Mouse (Mus musculus): Measurements from ENCODE around the gene Nsrp1.
"Not testable (repeated sequence)": the region's sequence is repeated elsewhere in the genome, so short reads cannot be mapped to it uniquely, and the experiment has no call there.

Gene Nsrp1

GRCm38 (mm10) chr11:77078273-77079134 lies at the start of gene Nsrp1:
Nsrp1 (minus strand) TSS chr11:77078435.
- DNase-seq: peak; percentile 90

- no peak for DNase-seq
These were observed 32.9 kb upstream of the Nsrp1 start for GRCm38 (mm10) chr11:77111141-77111540.

GRCm38 (mm10) chr11:77108442-77108841 lies 30.2 kb upstream of the Nsrp1 start:
- no peak for DNase-seq

- not testable (repeated sequence) for DNase-seq
These were observed 29.6 kb upstream of the Nsrp1 start for GRCm38 (mm10) chr11:77107872-77108271.

- no peak for DNase-seq
These were observed 28.7 kb upstream of the Nsrp1 start for GRCm38 (mm10) chr11:77106961-77107360.

- DNase-seq: peak; percentile 47
These were observed 22.1 kb upstream of the Nsrp1 start for GRCm38 (mm10) chr11:77100137-77100937.

- DNase-seq: no peak
These were observed 20.2 kb upstream of the Nsrp1 start for GRCm38 (mm10) chr11:77098332-77098972.

GRCm38 (mm10) chr11:77096991-77097390 lies 18.8 kb upstream of the Nsrp1 start:
- no peak for DNase-seq

GRCm38 (mm10) chr11:77096581-77096980 lies 18.3 kb upstream of the Nsrp1 start:
- DNase-seq: no peak

- DNase-seq: no peak
These were observed 17.0 kb upstream of the Nsrp1 start for GRCm38 (mm10) chr11:77095206-77095605.

GRCm38 (mm10) chr11:77094136-77094535 lies 15.9 kb upstream of the Nsrp1 start:
- DNase-seq: no peak

GRCm38 (mm10) chr11:77093208-77093607 lies 15.0 kb upstream of the Nsrp1 start:
- no peak for DNase-seq

GRCm38 (mm10) chr11:77089162-77089561 lies 10.9 kb upstream of the Nsrp1 start:
- no peak for DNase-seq

GRCm38 (mm10) chr11:77087004-77087403 lies 8.8 kb upstream of the Nsrp1 start:
- no peak for DNase-seq

- no peak for DNase-seq
These were observed 5.9 kb upstream of the Nsrp1 start for GRCm38 (mm10) chr11:77084001-77084682.

GRCm38 (mm10) chr11:77079361-77079760 lies 1.1 kb upstream of the Nsrp1 start:
- no peak for DNase-seq

- peak; percentile 29 for DNase-seq
These were observed 443 bp downstream of the Nsrp1 start for GRCm38 (mm10) chr11:77077792-77078191.

GRCm38 (mm10) chr11:77077331-77077730 lies 904 bp downstream of the Nsrp1 start:
- DNase-seq: not testable (repeated sequence)

- DNase-seq: no peak
These were observed 7.5 kb downstream of the Nsrp1 start for GRCm38 (mm10) chr11:77070721-77071120.

GRCm38 (mm10) chr11:77068825-77069224 lies 9.4 kb downstream of the Nsrp1 start:
- DNase-seq: no peak

GRCm38 (mm10) chr11:77063406-77063805 lies 14.8 kb downstream of the Nsrp1 start:
- DNase-seq: no peak

- DNase-seq: no peak
These were observed 16.3 kb downstream of the Nsrp1 start for GRCm38 (mm10) chr11:77061951-77062350.

- DNase-seq: no peak
These were observed 35.4 kb downstream of the Nsrp1 start for GRCm38 (mm10) chr11:77042816-77043215.

Measured in cerebellum, adult 11-12 months (tissue).